Mouse (Mus musculus): ENCODE measurements around the gene Sowahb. TPM values are rescaled to one million over a fixed set of nuclear protein-coding genes. Genes with fewer than 3 reads are reported as not detected.

The Sowahb gene
- polyA plus RNA-seq, 1 experiment from 2014 or later = 0.04 TPM

DNA sequence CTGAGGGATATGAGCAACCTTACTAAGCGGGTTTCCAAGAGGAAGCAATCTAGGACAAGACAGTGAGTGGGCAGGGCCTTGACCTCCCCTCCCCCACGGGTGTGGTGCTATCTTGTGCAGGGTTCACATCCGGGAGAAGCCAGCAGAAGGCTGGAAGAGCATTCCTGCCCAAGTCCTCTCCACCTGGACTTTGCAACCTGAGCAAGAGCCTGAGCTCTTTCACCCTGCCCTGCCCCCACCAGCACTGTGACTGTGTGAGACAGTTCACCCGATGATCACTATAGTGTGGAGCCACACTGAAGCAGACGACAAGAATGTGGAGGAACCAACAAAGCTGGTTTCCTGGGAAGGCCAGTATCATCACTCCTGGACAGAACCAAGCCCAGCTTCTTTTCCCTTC, 4.7 kb downstream of the Sowahb start:
- no peak for ATAC-seq (replicated peaks)
- Histone ChIP-seq H3K9ac (no peak overlapping the region), H3K36me3 (replicated peaks) (no peaks in the 10 kb centered on the region), H3K4me3 (no peak overlapping the region), H3K4me1 (peaks cover 17% of the 10 kb centered on the region), H3K27ac (no peak overlapping the region), H3K27me3 (replicated peaks) (peaks cover 37% of the 10 kb centered on the region), H3K9me3 (no peaks in the 10 kb centered on the region), H3K4me2 (no peak overlapping the region)
- WGBS = 64% methylated on average over 5 of the region's 5 CpGs

DNA sequence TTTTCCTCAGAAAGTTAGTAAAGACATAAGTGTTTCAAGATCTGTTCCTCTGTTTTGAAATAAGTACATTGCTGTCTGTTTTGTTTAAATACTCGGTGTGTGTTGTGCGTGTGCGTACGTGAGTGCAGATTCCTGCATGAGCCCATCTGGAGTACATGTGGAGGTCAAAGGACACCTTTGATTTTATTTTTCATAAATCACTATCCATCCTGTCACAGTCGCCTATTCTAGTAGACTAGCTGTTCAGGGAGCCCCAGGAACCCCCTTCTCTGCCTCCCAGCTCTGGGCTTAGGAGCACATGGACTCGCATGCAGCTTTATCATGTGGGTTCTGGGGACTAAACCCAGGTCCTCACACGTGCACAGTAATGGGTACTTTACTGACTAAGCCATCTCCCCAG, 8.6 kb downstream of the Sowahb start:
- ATAC-seq (replicated peaks) = no peak
- WGBS = 82% methylated on average over 7 of the region's 7 CpGs
- Histone ChIP-seq H3K36me3 (replicated peaks) (no peaks in the 10 kb centered on the region), H3K9ac (no peak overlapping the region), H3K4me2 (no peak overlapping the region), H3K4me3 (no peak overlapping the region), H3K4me1 (no peaks in the 10 kb centered on the region), H3K27ac (no peak overlapping the region), H3K9me3 (no peaks in the 10 kb centered on the region), H3K27me3 (replicated peaks) (0 out of 2 replicates have a peak, but pooled peaks cover under 1% of the 10 kb centered on the region)

DNA sequence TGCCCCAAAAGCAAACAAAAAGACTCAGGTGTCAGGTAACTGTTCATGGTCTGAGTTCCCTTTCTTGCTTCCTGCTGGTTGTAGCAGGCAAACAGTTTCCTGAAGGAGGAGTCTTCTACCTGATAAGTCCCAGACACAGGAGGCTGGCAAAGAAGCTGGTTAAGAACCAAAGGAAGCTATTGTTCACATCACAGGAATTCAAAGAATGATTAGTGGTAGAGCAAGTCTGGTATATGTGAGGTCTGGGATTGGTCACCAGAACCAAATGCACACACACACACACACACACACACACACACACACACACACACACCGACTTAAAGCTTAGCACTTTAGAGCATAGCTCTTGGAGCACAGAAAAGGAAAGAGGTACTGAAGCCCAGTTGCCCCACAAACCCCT, 9.5 kb downstream of the Sowahb start:
- no peaks in the 10 kb centered on the region for H3K9me3 ChIP-seq
- H3K4me2 ChIP-seq = no peak overlapping the region
- WGBS = 55% methylated on average over 1 of the region's 1 CpGs
- no peak for ATAC-seq (replicated peaks)
- H3K27me3 ChIP-seq (replicated peaks) = no peaks in the 10 kb centered on the region
- no peak overlapping the region for H3K9ac ChIP-seq
- H3K27ac ChIP-seq = no peak overlapping the region
- H3K4me1 ChIP-seq = no peaks in the 10 kb centered on the region
- no peak overlapping the region for H3K4me3 ChIP-seq
- no peaks in the 10 kb centered on the region for H3K36me3 ChIP-seq (replicated peaks)

- Histone ChIP-seq H3K4me3 (no peak overlapping the region), H3K9me3 (no peaks in the 10 kb centered on the region), H3K36me3 (replicated peaks) (no peaks in the 10 kb centered on the region), H3K27ac (no peak overlapping the region), H3K4me2 (no peak overlapping the region), H3K4me1 (no peaks in the 10 kb centered on the region), H3K27me3 (replicated peaks) (no peaks in the 10 kb centered on the region), H3K9ac (no peak overlapping the region)
- no peak for ATAC-seq (replicated peaks)
- WGBS = 86% methylated on average over 5 of the region's 5 CpGs
Observed at GRCm38 (mm10) chr5:93033087-93033870, 11.5 kb downstream of the Sowahb start.

DNA sequence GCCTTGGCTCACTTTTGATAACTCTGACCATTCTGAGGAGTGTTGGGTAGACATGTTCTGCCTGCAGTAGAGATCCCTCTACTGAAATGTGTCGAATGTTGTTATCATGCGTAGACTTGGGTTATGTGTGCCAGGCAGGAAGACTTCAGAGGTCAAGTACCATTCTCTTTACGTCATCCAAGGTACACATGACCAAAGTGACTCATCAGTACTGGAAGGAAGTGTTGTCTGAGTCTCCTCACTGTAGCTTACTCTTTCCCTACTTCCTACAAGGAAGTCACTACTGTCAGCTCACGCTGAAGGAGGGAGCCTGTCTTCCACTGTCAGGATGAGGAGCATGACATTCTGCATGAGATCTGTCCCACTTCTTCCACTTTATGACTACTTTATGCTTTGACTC, 12.2 kb downstream of the Sowahb start:
- H3K27me3 ChIP-seq (replicated peaks) = no peaks in the 10 kb centered on the region
- ATAC-seq (replicated peaks) = no peak
- H3K4me3 ChIP-seq = no peak overlapping the region
- H3K4me1 ChIP-seq = no peaks in the 10 kb centered on the region
- no peak overlapping the region for H3K4me2 ChIP-seq
- no peaks in the 10 kb centered on the region for H3K9me3 ChIP-seq
- H3K9ac ChIP-seq = no peak overlapping the region
- no peaks in the 10 kb centered on the region for H3K36me3 ChIP-seq (replicated peaks)
- no peak overlapping the region for H3K27ac ChIP-seq
- 92% methylated on average over 4 of the region's 4 CpGs for WGBS

DNA sequence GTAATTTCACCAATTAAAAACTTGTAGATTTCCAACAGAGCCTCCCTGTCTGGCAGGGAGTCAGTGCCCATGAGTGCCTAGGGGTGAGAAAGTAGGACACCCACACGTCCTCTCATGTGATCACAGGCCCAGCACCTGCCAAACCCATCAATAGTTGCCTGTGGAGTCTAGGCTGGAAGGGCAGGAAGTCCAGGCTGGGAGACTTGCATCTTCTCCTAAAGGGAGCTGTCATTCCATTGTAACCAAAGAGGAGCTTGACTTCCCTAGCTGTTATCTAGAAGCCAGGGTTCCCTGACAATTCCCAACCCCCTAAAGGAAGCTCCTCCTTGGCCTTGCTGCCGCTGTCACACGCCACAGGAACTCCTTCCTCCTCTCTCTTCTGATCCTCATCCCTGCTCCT, 14.0 kb downstream of the Sowahb start:
- no peak overlapping the region for H3K4me3 ChIP-seq
- no peak overlapping the region for H3K4me2 ChIP-seq
- 53% methylated on average over 3 of the region's 3 CpGs for WGBS
- no peak overlapping the region for H3K27ac ChIP-seq
- H3K9me3 ChIP-seq = no peaks in the 10 kb centered on the region
- no peak overlapping the region for H3K9ac ChIP-seq
- no peaks in the 10 kb centered on the region for H3K36me3 ChIP-seq (replicated peaks)
- H3K4me1 ChIP-seq = no peaks in the 10 kb centered on the region
- H3K27me3 ChIP-seq (replicated peaks) = no peaks in the 10 kb centered on the region
- no peak for ATAC-seq (replicated peaks)

- H3K36me3 ChIP-seq (replicated peaks) = no peaks in the 10 kb centered on the region
- H3K4me1 ChIP-seq = no peaks in the 10 kb centered on the region
- WGBS = 82% methylated on average over 5 of the region's 5 CpGs
- H3K9me3 ChIP-seq = no peaks in the 10 kb centered on the region
- no peak overlapping the region for H3K27ac ChIP-seq
- ATAC-seq (replicated peaks) = no peak
- H3K27me3 ChIP-seq (replicated peaks) = no peaks in the 10 kb centered on the region
- no peak overlapping the region for H3K4me3 ChIP-seq
- H3K4me2 ChIP-seq = no peak overlapping the region
- H3K9ac ChIP-seq = no peak overlapping the region
Observed at GRCm38 (mm10) chr5:93030411-93030810, 14.4 kb downstream of the Sowahb start.

DNA sequence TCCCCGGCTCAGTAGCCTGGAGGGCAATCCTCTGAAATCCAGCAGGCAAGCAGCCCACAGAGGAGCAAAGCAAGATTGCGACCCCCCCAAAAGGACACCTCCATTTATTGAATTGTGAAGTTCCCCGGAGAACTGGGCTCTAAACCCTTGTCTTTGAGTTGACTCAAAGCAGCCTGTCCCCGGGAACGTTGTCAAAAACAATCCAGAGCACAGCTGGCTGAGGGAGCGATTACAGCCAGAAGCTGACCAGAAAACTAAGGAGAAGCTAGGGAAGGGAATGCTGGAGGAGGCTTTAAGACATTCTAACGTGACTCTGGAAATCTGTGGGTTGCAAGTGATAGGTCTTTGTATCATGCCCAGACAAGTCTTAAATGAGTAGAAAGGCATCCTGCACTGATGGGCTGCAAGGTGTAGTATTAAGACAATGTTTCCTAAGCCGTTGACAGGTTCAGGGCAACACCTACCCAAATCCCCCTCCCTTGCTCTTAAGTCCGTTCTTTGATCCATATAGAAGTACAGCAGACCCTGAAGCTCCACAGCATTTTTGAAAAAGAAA, 17.6 kb downstream of the Sowahb start:
- H3K4me2 ChIP-seq = no peak overlapping the region
- no peaks in the 10 kb centered on the region for H3K36me3 ChIP-seq (replicated peaks)
- no peak overlapping the region for H3K4me3 ChIP-seq
- no peaks in the 10 kb centered on the region for H3K9me3 ChIP-seq
- WGBS = 54% methylated on average over 9 of the region's 9 CpGs
- H3K9ac ChIP-seq = no peak overlapping the region
- no peak overlapping the region for H3K27ac ChIP-seq
- no peaks in the 10 kb centered on the region for H3K27me3 ChIP-seq (replicated peaks)
- no peaks in the 10 kb centered on the region for H3K4me1 ChIP-seq
- ATAC-seq (replicated peaks) = no peak

GRCm38 (mm10) chr5:93026437-93027119, 18.2 kb downstream of the Sowahb start:
- Histone ChIP-seq H3K9ac (no peak overlapping the region), H3K4me1 (no peaks in the 10 kb centered on the region), H3K27ac (no peak overlapping the region), H3K9me3 (no peaks in the 10 kb centered on the region), H3K36me3 (replicated peaks) (no peaks in the 10 kb centered on the region), H3K27me3 (replicated peaks) (no peaks in the 10 kb centered on the region), H3K4me3 (no peak overlapping the region), H3K4me2 (no peak overlapping the region)
- 61% methylated on average over 4 of the region's 4 CpGs for WGBS
- no peak for ATAC-seq (replicated peaks)

DNA sequence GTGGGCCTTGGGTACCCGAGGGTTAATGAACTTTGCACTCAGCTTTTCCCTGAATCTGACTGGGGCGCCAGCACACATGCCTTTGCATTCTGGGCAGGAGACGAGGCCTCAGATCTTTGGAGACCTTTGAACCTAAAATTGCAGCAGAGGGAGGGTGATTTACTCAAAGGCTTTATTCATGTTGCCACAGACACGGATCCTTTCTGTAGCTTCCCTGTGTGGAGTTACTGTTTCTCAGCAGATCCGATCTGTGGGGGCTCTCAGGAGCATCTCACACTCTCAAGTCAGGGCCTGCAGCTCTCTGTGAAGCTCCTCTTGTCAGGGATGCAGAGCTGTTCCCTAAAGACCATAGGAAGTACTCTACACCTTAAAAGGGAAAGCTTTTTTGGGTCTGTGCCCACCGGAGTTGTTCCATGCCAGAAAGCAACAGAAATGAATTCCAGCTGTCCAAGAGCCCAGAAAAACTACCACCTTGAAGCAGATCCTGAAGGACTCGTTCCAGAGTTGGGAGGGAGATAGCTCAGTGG, 20.0 kb downstream of the Sowahb start:
- no peak overlapping the region for H3K9ac ChIP-seq
- no peaks in the 10 kb centered on the region for H3K27me3 ChIP-seq (replicated peaks)
- ATAC-seq (replicated peaks) = no peak
- H3K4me3 ChIP-seq = no peak overlapping the region
- H3K4me1 ChIP-seq = no peaks in the 10 kb centered on the region
- H3K27ac ChIP-seq = no peak overlapping the region
- WGBS = 28% methylated on average over 7 of the region's 7 CpGs
- no peaks in the 10 kb centered on the region for H3K36me3 ChIP-seq (replicated peaks)
- H3K4me2 ChIP-seq = no peak overlapping the region
- no peaks in the 10 kb centered on the region for H3K9me3 ChIP-seq

DNA sequence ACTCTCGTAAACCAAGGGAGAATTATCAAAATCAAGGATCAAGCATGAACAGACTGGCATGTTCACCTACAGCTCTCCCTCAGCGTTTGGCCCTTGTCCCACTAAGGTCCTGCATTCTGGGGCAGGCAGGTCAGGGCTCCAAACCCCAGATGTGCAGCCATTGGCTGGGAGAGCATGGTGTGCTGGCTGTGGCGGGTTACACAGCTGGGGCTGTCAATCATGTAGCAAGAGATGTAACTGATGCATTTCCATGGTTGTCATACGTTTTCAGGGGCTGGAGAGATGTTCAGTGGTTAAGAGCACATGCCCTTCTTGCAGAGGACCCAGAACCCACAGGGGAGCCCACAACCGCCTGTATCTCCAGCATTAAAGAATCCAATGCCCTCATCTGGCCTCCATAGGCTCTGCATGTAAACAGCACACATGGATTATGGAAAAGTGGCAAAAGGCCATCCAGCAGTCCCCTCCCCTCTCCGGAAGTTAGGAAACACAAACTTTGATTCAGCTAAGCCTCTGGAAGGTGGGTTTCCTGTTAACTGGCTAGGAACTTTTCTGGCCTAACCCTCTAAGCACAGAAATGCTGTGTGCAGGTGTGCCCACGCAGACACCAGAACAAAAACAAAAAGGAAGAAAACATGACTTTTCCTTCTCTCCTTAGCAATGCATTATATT, 22.6 kb downstream of the Sowahb start:
- Histone ChIP-seq H3K36me3 (replicated peaks) (no peaks in the 10 kb centered on the region), H3K9ac (no peak overlapping the region), H3K27ac (no peak overlapping the region), H3K4me1 (no peaks in the 10 kb centered on the region), H3K9me3 (no peaks in the 10 kb centered on the region), H3K27me3 (replicated peaks) (no peaks in the 10 kb centered on the region), H3K4me3 (no peak overlapping the region), H3K4me2 (no peak overlapping the region)
- no peak for ATAC-seq (replicated peaks)
- WGBS = 55% methylated on average over 7 of the region's 7 CpGs

DNA sequence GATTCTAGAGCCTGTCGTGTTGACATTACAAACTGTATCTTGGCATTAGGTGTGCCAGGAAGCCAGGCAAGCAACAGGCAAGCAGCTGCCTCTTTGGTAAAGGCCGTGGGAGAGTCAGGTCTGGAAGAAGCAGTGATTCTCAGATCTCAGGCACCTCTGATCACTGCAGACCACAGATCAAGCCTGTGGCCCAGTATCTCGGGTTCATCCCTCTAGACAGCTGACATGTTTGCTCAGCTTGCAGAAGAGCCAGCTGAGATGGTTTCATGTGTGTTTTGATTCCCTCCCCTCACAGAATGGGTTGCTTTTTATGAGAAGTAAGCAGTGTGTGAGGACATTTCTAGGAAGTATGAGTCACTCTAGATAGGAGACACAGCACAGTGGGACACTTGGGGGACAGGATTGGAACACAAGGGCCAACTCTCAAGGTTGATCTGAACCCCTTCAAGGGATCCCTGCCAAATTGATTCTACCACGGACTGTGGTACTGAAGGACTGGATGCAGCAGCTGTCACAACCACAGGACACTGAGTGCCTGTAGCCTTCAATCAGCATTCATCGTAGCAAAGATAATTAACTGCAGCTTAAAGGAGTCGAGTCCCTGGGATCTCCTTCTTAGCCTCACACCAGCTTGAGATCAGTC, 24.7 kb downstream of the Sowahb start:
- Histone ChIP-seq H3K27me3 (replicated peaks) (no peaks in the 10 kb centered on the region), H3K4me1 (no peaks in the 10 kb centered on the region), H3K36me3 (replicated peaks) (no peaks in the 10 kb centered on the region), H3K9ac (no peak overlapping the region), H3K4me3 (no peak overlapping the region), H3K4me2 (no peak overlapping the region), H3K9me3 (no peaks in the 10 kb centered on the region), H3K27ac (no peak overlapping the region)
- ATAC-seq (replicated peaks) = no peak
- 68% methylated on average over 6 of the region's 6 CpGs for WGBS

Measured in midbrain, embryonic 15.5 days (tissue).